ENCODE assay signal across 8 mouse cellular contexts in genomic region chr16:30774951-30775661, GRCm38 (mm10).
A peak's percentile ranks its signal among the peaks of the same experiment; 100 is the strongest.
DNase-seq lines count a peak whose midpoint lies in the region; ATAC-seq and TF ChIP-seq lines count a peak whose summit lies in the region.

No protein-coding gene starts in this region.

- H3K27ac ChIP-seq in heart, postnatal 0 days (ENCODE audit: low read depth), result no peak overlapping the region
- peak overlapping the region; percentile 74 for H3K27ac ChIP-seq in limb, embryonic 10.5 days

- peak; percentile 43 for DNase-seq in gastrocnemius, adult 18-20 months (ENCODE audit: low spot score)
- DNase-seq in gastrocnemius, postnatal 36 days, result no peak
- peak; percentile 31 for DNase-seq in cerebellum, adult 8-10 months
- peak; percentile 42 for DNase-seq in heart, postnatal 0 days (ENCODE audit: low spot score)
- peak; percentile 74 for DNase-seq in limb, embryonic 10.5 days (ENCODE audit: low spot score)
- DNase-seq in frontal cortex, postnatal 10 days (ENCODE audit: low spot score in 2 of 2), result no peak
- no peak for DNase-seq in spleen, adult 18-20 months
- no peak for DNase-seq in right cerebral cortex, adult 18-20 months

- no peaks in the 10 kb centered on the region for H3K27me3 ChIP-seq in heart, postnatal 0 days (ENCODE audit: control insufficient read depth, insufficient read depth, low read length)
- peaks cover 9% of the 10 kb centered on the region; the same call in 1 of the 2 replicates for H3K27me3 ChIP-seq in limb, embryonic 10.5 days (ENCODE audit: low read depth, poor library complexity, severe bottlenecking)

- no peak overlapping the region for H3K4me3 ChIP-seq in heart, postnatal 0 days (ENCODE audit: low read depth, low read length)
- peak overlapping the region; percentile 10; the same call in 1 of the 2 replicates for H3K4me3 ChIP-seq in limb, embryonic 10.5 days

- TF ChIP-seq EP300 in heart, postnatal 0 days (IDR thresholded peaks at IDR 0.05; ENCODE audit: low read depth), result no peak

- intact Hi-C loops in gastrocnemius, postnatal 36 days (cut with DNase I), result no loop called here

- peaks cover 19% of the 10 kb centered on the region for H3K4me1 ChIP-seq in heart, postnatal 0 days (ENCODE audit: control insufficient read depth, insufficient read depth)
- peaks cover 60% of the 10 kb centered on the region for H3K4me1 ChIP-seq in limb, embryonic 10.5 days

- TF ChIP-seq CTCF in heart, postnatal 0 days (IDR thresholded peaks at IDR 0.05; ENCODE audit: low read depth), result no peak

- H3K9ac ChIP-seq in heart, postnatal 0 days (replicated peaks; ENCODE audit: low read depth, low read length), result no peak overlapping the region

- 51% methylated on average over 14 of the region's 14 CpGs for WGBS in heart, postnatal 0 days
- 17% methylated on average over 14 of the region's 14 CpGs for WGBS in limb, embryonic 10.5 days

- no peak overlapping the region for H3K4me2 ChIP-seq in heart, postnatal 0 days (ENCODE audit: low read depth, low read length)

- no peaks in the 10 kb centered on the region for H3K36me3 ChIP-seq in heart, postnatal 0 days (replicated peaks; ENCODE audit: control insufficient read depth, insufficient read depth, low read length)
- no peaks in the 10 kb centered on the region for H3K36me3 ChIP-seq in limb, embryonic 10.5 days

- peak; percentile 47; the same call in 1 of the 2 replicates for ATAC-seq in heart, postnatal 0 days (ENCODE audit: insufficient read depth, low read depth)

- H3K9me3 ChIP-seq in heart, postnatal 0 days (replicated peaks; ENCODE audit: control insufficient read depth, low read length), result no peaks in the 10 kb centered on the region
- no peaks in the 10 kb centered on the region for H3K9me3 ChIP-seq in limb, embryonic 10.5 days (replicated peaks)

Comparison
In these comparisons a context has a peak if more than half of its experiments do, and no peak if none do; other contexts are left out.
1. DNase-seq: peak in gastrocnemius, adult 18-20 months (single experiment), cerebellum, adult 8-10 months (single experiment), heart, postnatal 0 days (single experiment) and limb, embryonic 10.5 days (single experiment); none in gastrocnemius, postnatal 36 days (0 of 2), frontal cortex, postnatal 10 days (0 of 2), spleen, adult 18-20 months (0 of 2) and right cerebral cortex, adult 18-20 months (single experiment).